Mouse (Mus musculus): Measurements from ENCODE around the gene Gabrb3.

- no peak for TF ChIP-seq POLR2A (IDR thresholded peaks at IDR 0.05; ENCODE audit: borderline replicate concordance, insufficient read depth, low read length)
- TF ChIP-seq CTCF (IDR thresholded peaks at IDR 0.05; ENCODE audit: borderline replicate concordance, insufficient read depth, low read depth, low read length): no peak
Observed at GRCm38 (mm10) chr7:57635026-57635425, 215.5 kb downstream of the Gabrb3 start.
